Mouse (Mus musculus): ENCODE data around the gene Gm11444. TPM values are rescaled to one million over a fixed set of nuclear protein-coding genes. Genes with fewer than 3 reads are reported as not detected.

Gene Gm11444
- total RNA-seq (2012; rRNA removed): not detected in 2 replicates

GRCm38 (mm10) chr11:85850233-85850632, at the start of gene Gm11444:
TSS of gene Gm11444 (minus strand) at chr11:85850333.
- Histone ChIP-seq H3K36me3 (ENCODE audit: control insufficient read depth, insufficient read depth, low read length, poor library complexity, severe bottlenecking) (no peaks in the 10 kb centered on the region), H3K4me1 (ENCODE audit: control insufficient read depth in 2 of 2, insufficient read depth in 2 of 2, low read length in 2 of 2, poor library complexity in 1 of 2) (peaks cover 0 to 6% of the 10 kb centered on the region in 2 experiments; a peak in 2 of 4 replicates), H3K27ac (ENCODE audit: insufficient read depth, low read depth, low read length, poor library complexity, severe bottlenecking) (no peak within 1 kb of the TSS), H3K9ac (ENCODE audit: insufficient read depth, low read depth, low read length, poor library complexity, severe bottlenecking) (no peak within 1 kb of the TSS), H3K9me3 (ENCODE audit: control insufficient read depth, insufficient read depth, low read depth, low read length) (no peaks in the 10 kb centered on the region), H3K4me3 (ENCODE audit: insufficient read depth in 1 of 2, low read depth in 1 of 2, low read length in 2 of 2, poor library complexity in 1 of 2, severe bottlenecking in 1 of 2) (peak within 1 kb of the TSS in 1 of 2 experiments; percentile 35; a peak in 1 of 4 replicates)
- in situ Hi-C loops (cut with MboI; ENCODE audit: low sequenced_read_pairs in 2 of 2, unreplicated experiment in 2 of 2): loop anchor here (5.0 to 10.0 kb wide), 3 partner anchors 125 to 322 kb away; no protein-coding TSS in a partner anchor
- no peak for DNase-seq (ENCODE audit: low read depth, low spot score)
- TF ChIP-seq ZNF384 (IDR thresholded peaks at IDR 0.05; ENCODE audit: low read depth, low read length) (no peak), MAFK (IDR thresholded peaks at IDR 0.05; ENCODE audit: insufficient read depth, low read depth, low read length) (no peak), ZC3H11A (IDR thresholded peaks at IDR 0.05; ENCODE audit: borderline replicate concordance, low read depth, low read length) (no peak), HCFC1 (IDR thresholded peaks at IDR 0.05; ENCODE audit: borderline replicate concordance, insufficient read depth, low read length) (no peak), CHD2 (IDR thresholded peaks at IDR 0.05; ENCODE audit: low read depth, low read length) (no peak)

- Histone ChIP-seq H3K4me3 (ENCODE audit: insufficient read depth in 1 of 2, low read depth in 1 of 2, low read length in 2 of 2, poor library complexity in 1 of 2, severe bottlenecking in 1 of 2) (no peak overlapping the region), H3K4me1 (ENCODE audit: control insufficient read depth in 2 of 2, insufficient read depth in 2 of 2, low read length in 2 of 2, poor library complexity in 1 of 2) (peaks cover 5 to 14% of the 10 kb centered on the region in 2 experiments; a peak in 2 of 4 replicates), H3K36me3 (ENCODE audit: control insufficient read depth, insufficient read depth, low read length, poor library complexity, severe bottlenecking) (no peaks in the 10 kb centered on the region), H3K27ac (ENCODE audit: insufficient read depth, low read depth, low read length, poor library complexity, severe bottlenecking) (no peak overlapping the region), H3K9me3 (ENCODE audit: control insufficient read depth, insufficient read depth, low read depth, low read length) (no peaks in the 10 kb centered on the region), H3K9ac (ENCODE audit: insufficient read depth, low read depth, low read length, poor library complexity, severe bottlenecking) (no peak overlapping the region)
- DNase-seq (ENCODE audit: low read depth, low spot score): no peak
- in situ Hi-C loops (cut with MboI; ENCODE audit: low sequenced_read_pairs in 2 of 2, unreplicated experiment in 2 of 2): no loop called here
- no peak for TF ChIP-seq ZC3H11A (IDR thresholded peaks at IDR 0.05; ENCODE audit: borderline replicate concordance, low read depth, low read length)
- no peak for TF ChIP-seq HCFC1 (IDR thresholded peaks at IDR 0.05; ENCODE audit: borderline replicate concordance, insufficient read depth, low read length)
- no peak for TF ChIP-seq MAFK (IDR thresholded peaks at IDR 0.05; ENCODE audit: insufficient read depth, low read depth, low read length)
- TF ChIP-seq CHD2 (IDR thresholded peaks at IDR 0.05; ENCODE audit: low read depth, low read length): no peak
- no peak for TF ChIP-seq ZNF384 (IDR thresholded peaks at IDR 0.05; ENCODE audit: low read depth, low read length)
Measured at GRCm38 (mm10) chr11:85896335-85896985, 46.3 kb upstream of the Gm11444 start.

DNA sequence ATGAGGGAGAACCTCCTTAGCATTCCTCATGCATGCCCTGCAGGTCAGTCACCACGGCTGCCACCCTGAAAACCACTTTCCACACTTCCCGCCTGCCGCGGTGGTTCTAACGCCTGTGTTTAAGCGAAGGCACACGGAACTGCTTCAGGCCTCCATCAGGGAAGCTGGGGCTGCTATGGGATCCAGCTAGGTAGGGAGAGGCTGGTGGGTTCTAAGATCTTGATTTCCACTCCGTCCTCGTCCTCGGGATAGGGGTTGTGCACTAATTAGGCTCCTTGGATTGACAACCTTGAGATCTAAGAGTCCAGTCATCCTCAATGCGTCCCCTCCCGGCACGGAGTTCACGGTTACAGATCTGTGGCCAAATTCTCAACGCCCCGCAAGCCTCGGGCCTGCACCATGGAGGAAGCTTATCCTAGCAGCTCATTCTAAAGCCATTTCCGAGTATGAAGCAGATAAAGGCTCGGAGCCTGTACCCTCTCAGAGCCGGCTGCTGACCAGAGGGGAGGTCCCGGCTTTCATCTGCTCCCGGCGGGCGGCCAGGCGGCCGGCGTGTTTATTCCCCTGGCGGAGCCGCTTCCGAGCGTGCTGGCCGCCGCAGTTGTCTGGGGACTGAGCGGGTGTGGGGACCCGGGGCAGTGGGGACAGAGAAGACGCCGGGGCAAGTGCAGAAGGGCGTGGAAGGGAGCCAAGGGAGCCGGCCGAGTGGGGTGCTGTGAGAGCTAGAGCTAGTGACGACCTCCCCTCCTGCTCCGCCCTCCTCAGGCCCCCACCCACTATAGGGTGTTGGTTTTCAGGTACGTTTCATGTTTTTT, 44.8 kb upstream of the Gm11444 start:
- H3K27ac ChIP-seq (ENCODE audit: insufficient read depth, low read depth, low read length, poor library complexity, severe bottlenecking): no peak overlapping the region
- H3K9me3 ChIP-seq (ENCODE audit: control insufficient read depth, insufficient read depth, low read depth, low read length): no peaks in the 10 kb centered on the region
- peaks cover 2 to 11% of the 10 kb centered on the region in 2 experiments; a peak in 2 of 4 replicates for H3K4me1 ChIP-seq (ENCODE audit: control insufficient read depth in 2 of 2, insufficient read depth in 2 of 2, low read length in 2 of 2, poor library complexity in 1 of 2)
- no peak for DNase-seq (ENCODE audit: low read depth, low spot score)
- H3K36me3 ChIP-seq (ENCODE audit: control insufficient read depth, insufficient read depth, low read length, poor library complexity, severe bottlenecking): no peaks in the 10 kb centered on the region
- no peak overlapping the region for H3K9ac ChIP-seq (ENCODE audit: insufficient read depth, low read depth, low read length, poor library complexity, severe bottlenecking)
- in situ Hi-C loops (cut with MboI; ENCODE audit: low sequenced_read_pairs in 2 of 2, unreplicated experiment in 2 of 2): loop anchor here in 1 of 2 experiments (5.0 kb wide), 1 partner anchor 1368 kb away; the partner anchor contains the start of gene Lhx1
- peak overlapping the region; percentile 28 to 41; a peak in 3 of 4 replicates for H3K4me3 ChIP-seq (ENCODE audit: insufficient read depth in 1 of 2, low read depth in 1 of 2, low read length in 2 of 2, poor library complexity in 1 of 2, severe bottlenecking in 1 of 2)
- TF ChIP-seq ZC3H11A (IDR thresholded peaks at IDR 0.05; ENCODE audit: borderline replicate concordance, low read depth, low read length): no peak
- TF ChIP-seq MAFK (IDR thresholded peaks at IDR 0.05; ENCODE audit: insufficient read depth, low read depth, low read length): no peak
- no peak for TF ChIP-seq CHD2 (IDR thresholded peaks at IDR 0.05; ENCODE audit: low read depth, low read length)
- no peak for TF ChIP-seq HCFC1 (IDR thresholded peaks at IDR 0.05; ENCODE audit: borderline replicate concordance, insufficient read depth, low read length)
- no peak for TF ChIP-seq ZNF384 (IDR thresholded peaks at IDR 0.05; ENCODE audit: low read depth, low read length)

GRCm38 (mm10) chr11:85894136-85894530, 44.0 kb upstream of the Gm11444 start:
- no peak for DNase-seq (ENCODE audit: low read depth, low spot score)

More at GRCm38 (mm10) chr11:85894136-85894530, 44.0 kb upstream of the Gm11444 start:
- no peak overlapping the region for H3K4me3 ChIP-seq (ENCODE audit: insufficient read depth in 1 of 2, low read depth in 1 of 2, low read length in 2 of 2, poor library complexity in 1 of 2, severe bottlenecking in 1 of 2)
- no peaks in the 10 kb centered on the region for H3K9me3 ChIP-seq (ENCODE audit: control insufficient read depth, insufficient read depth, low read depth, low read length)
- H3K36me3 ChIP-seq (ENCODE audit: control insufficient read depth, insufficient read depth, low read length, poor library complexity, severe bottlenecking): no peaks in the 10 kb centered on the region
- in situ Hi-C loops (cut with MboI; ENCODE audit: low sequenced_read_pairs in 2 of 2, unreplicated experiment in 2 of 2): loop anchor here in 1 of 2 experiments (5.0 kb wide), 1 partner anchor 1367 kb away; the partner anchor contains the start of gene Lhx1
- TF ChIP-seq MAFK (IDR thresholded peaks at IDR 0.05; ENCODE audit: insufficient read depth, low read depth, low read length) (no peak), CHD2 (IDR thresholded peaks at IDR 0.05; ENCODE audit: low read depth, low read length) (no peak), HCFC1 (IDR thresholded peaks at IDR 0.05; ENCODE audit: borderline replicate concordance, insufficient read depth, low read length) (no peak)
- peaks cover 2 to 11% of the 10 kb centered on the region in 2 experiments; a peak in 2 of 4 replicates for H3K4me1 ChIP-seq (ENCODE audit: control insufficient read depth in 2 of 2, insufficient read depth in 2 of 2, low read length in 2 of 2, poor library complexity in 1 of 2)
- no peak overlapping the region for H3K27ac ChIP-seq (ENCODE audit: insufficient read depth, low read depth, low read length, poor library complexity, severe bottlenecking)
- H3K9ac ChIP-seq (ENCODE audit: insufficient read depth, low read depth, low read length, poor library complexity, severe bottlenecking): no peak overlapping the region
